Mouse (Mus musculus): ENCODE data around the gene Shank2. TPM values are rescaled to one million over a fixed set of nuclear protein-coding genes. Genes with fewer than 3 reads are reported as not detected.

Gene Shank2
- polyA plus RNA-seq, 1 experiment from 2014 or later = 7.4 TPM

- ChIA-PET POLR2A (interaction anchor here (0.7 kb wide), 1 partner anchor 22 kb away, joined by 3 read pairs; no protein-coding TSS in a partner anchor), CTCF (interaction anchor here (2.1 kb wide), 1 partner anchor 14 kb away, joined by 6 read pairs; no protein-coding TSS in a partner anchor)
- no peak for ATAC-seq
- DNase-seq (ENCODE audit: low read depth, low spot score) = no peak
- H3K27me3 ChIP-seq = no peaks in the 10 kb centered on the region
- no peak for TF ChIP-seq CTCF (IDR thresholded peaks at IDR 0.05)
- in situ Hi-C loops (cut with MboI; ENCODE audit: low pct_unique_long_range_greater_than_20kb) = no loop called here
These were observed 440.2 kb downstream of the Shank2 start for GRCm38 (mm10) chr7:144441976-144442375.

DNA sequence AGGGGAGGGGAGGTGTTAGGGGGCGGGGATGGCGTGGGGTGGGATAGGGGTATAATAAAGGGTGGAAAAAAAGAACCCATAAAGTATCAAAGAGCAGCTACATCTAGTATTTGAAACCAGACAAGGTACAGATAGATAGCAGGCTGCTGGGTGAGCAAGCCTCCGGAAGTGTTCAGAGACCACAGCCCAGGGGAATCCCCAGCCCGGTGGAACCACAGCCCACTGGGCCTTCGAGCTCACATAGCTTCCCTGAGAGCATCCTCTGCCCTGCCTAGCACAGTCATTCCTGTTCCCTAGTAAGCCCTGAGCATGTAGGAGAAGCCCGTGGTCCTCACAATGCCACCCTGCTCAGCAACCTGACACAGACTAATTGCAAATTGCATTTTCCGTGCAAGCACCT, 443.1 kb downstream of the Shank2 start:
- DNase-seq (ENCODE audit: low read depth, low spot score) (no peak), ATAC-seq (no peak)
- in situ Hi-C loops (cut with MboI; ENCODE audit: low pct_unique_long_range_greater_than_20kb) = no loop called here
- H3K27me3 ChIP-seq = no peaks in the 10 kb centered on the region
- CTCF ChIA-PET = no interaction called here
- TF ChIP-seq CTCF (IDR thresholded peaks at IDR 0.05) = no peak
- POLR2A ChIA-PET = no interaction called here

DNA sequence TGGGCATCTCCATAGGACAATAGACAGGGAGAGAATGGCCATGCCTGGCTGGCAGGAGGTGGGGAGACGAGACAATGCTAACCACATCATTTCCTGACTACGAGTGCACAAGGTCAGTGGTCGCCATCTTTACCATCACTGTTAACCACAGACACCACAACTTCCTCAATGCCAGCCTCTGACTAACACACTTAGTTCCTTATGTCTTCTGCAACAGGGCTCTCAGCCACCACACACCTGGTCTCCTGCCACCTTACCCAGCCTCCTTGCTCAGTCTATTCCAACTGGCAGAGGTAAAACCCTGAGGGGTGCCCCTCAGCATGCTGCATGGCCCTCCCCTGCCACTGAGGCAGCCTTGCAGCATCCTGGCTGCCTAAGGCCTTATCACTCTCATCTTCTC, 445.4 kb downstream of the Shank2 start:
- in situ Hi-C loops (cut with MboI; ENCODE audit: low pct_unique_long_range_greater_than_20kb) = no loop called here
- H3K27me3 ChIP-seq = no peaks in the 10 kb centered on the region
- no peak for TF ChIP-seq CTCF (IDR thresholded peaks at IDR 0.05)
- ChIA-PET POLR2A (no interaction called here), CTCF (no interaction called here)
- peak; percentile 51 for DNase-seq (ENCODE audit: low read depth, low spot score)
- no peak for ATAC-seq

DNA sequence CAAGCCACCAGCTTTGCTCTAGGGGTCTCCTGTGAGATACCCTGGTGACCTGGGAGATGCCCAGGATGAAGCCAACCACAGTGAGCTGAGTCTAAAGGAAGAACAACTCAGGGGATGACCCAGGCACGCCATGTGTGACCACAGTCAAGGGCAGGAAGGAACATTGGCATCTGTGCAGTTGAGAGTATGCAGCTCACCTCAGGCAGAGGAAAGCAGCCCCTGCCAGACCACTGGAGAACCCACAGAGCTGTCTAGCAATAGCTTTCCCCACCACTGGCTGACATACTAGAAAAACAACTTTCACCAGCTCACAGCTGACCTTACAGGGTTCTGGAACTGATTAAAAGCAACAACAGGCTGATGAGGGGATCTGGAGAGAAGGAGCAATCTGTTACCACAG, 446.5 kb downstream of the Shank2 start:
- CTCF ChIA-PET = no interaction called here
- DNase-seq (ENCODE audit: low read depth, low spot score) = no peak
- ATAC-seq = no peak
- TF ChIP-seq CTCF (IDR thresholded peaks at IDR 0.05) = no peak
- no peaks in the 10 kb centered on the region for H3K27me3 ChIP-seq
- in situ Hi-C loops (cut with MboI; ENCODE audit: low pct_unique_long_range_greater_than_20kb) = no loop called here
- POLR2A ChIA-PET = no interaction called here

DNA sequence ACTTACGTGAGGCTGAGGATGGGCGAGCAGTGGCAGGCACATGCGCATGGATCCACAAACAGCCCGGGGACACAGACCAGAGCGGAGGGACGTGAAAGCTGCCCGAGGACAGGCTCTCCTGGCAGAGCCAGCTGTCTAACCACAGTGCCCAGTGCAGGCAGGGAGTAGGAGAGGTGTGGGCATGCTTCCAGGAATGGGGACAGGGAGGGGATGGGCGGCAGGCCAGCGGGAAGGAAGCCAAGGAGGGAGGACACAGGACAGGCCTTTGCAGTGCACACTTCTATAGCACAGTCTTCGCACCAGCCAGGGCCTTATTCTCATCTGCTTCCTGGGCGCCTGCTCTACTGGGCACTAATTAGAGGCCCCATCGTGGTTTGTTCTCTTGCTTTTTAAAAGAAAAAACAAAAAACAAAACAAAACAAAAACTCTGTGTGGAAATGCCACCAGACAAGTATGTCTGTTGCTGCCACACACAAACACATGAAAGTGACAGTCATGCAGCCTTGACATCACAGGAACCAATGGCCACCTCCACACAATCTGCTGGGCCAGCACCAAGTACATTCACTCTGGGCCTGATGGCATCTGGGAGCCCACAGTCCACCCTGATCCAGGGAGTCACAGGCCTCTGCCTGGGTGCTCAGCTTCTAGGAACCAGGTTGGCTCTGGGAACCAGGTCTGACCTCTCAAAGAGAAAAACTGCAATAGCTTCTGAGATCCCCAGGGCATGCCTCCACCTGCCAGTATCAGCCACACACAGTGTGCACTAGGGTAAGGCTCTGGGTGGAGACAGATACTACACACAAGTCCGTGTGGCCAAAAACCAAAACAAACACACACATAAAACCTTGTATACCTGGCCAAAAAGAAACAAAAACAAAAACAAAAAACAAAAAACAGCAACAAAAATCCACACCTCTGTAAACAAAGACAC, 448.2 kb downstream of the Shank2 start:
- ChIA-PET POLR2A (interaction anchor here (1.1 kb wide), 1 partner anchor 10 kb away, joined by 4 read pairs; no protein-coding TSS in a partner anchor), CTCF (no interaction called here)
- in situ Hi-C loops (cut with MboI; ENCODE audit: low pct_unique_long_range_greater_than_20kb) = no loop called here
- DNase-seq (ENCODE audit: low read depth, low spot score) (no peak), ATAC-seq (no peak)
- no peaks in the 10 kb centered on the region for H3K27me3 ChIP-seq
- TF ChIP-seq CTCF (IDR thresholded peaks at IDR 0.05) = no peak

DNA sequence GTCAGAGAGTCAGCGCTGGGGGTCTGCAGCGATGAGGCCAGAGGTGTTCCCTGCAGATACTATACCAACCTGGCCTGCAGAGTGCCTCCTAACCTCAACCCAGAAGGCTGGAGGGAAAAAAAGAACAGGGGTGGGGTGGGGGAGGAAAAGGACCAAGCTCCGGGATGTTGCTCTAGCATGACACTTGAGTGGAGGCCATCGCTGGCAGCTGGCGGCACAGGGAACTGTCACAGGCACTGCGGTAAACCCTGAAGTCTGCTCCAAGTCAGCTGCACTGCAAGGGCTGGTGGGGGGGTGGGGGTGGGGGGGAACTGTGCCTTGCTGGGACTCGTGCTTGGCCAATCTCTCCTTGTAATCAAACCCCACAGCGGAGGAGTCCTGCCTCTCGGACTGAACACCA, 448.9 kb downstream of the Shank2 start:
- in situ Hi-C loops (cut with MboI; ENCODE audit: low pct_unique_long_range_greater_than_20kb) = no loop called here
- H3K27me3 ChIP-seq = no peaks in the 10 kb centered on the region
- POLR2A ChIA-PET = no interaction called here
- TF ChIP-seq CTCF (IDR thresholded peaks at IDR 0.05) = no peak
- ATAC-seq (no peak), DNase-seq (ENCODE audit: low read depth, low spot score) (no peak)
- CTCF ChIA-PET = no interaction called here

DNA sequence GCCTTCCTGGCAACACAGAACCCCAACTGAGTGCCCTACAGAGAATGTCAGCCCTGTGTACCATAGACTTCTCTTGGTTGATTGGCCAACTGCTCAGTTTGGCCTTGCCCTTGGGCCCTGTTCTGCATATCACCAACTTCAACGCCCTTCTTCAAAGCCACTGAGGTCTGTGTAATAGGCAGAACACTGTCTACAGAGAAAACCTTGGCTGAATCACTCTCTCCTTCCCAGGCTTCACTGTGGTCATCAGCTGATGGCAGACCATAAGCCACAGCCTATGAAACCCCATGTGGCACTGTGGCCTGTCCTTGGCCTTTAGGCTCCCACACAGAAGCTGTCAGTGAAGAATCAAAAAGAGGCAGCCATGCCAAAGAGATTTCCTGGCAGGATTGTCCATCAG, 457.2 kb downstream of the Shank2 start:
- ChIA-PET POLR2A (interaction anchor here (0.7 to 1.3 kb wide), 2 partner anchors 9 to 359 kb away, joined by 3 to 4 read pairs; no protein-coding TSS in a partner anchor), CTCF (no interaction called here)
- ATAC-seq = no peak
- no peaks in the 10 kb centered on the region for H3K27me3 ChIP-seq
- TF ChIP-seq CTCF (IDR thresholded peaks at IDR 0.05) = no peak
- no peak for DNase-seq (ENCODE audit: low read depth, low spot score)
- in situ Hi-C loops (cut with MboI; ENCODE audit: low pct_unique_long_range_greater_than_20kb) = no loop called here

DNA sequence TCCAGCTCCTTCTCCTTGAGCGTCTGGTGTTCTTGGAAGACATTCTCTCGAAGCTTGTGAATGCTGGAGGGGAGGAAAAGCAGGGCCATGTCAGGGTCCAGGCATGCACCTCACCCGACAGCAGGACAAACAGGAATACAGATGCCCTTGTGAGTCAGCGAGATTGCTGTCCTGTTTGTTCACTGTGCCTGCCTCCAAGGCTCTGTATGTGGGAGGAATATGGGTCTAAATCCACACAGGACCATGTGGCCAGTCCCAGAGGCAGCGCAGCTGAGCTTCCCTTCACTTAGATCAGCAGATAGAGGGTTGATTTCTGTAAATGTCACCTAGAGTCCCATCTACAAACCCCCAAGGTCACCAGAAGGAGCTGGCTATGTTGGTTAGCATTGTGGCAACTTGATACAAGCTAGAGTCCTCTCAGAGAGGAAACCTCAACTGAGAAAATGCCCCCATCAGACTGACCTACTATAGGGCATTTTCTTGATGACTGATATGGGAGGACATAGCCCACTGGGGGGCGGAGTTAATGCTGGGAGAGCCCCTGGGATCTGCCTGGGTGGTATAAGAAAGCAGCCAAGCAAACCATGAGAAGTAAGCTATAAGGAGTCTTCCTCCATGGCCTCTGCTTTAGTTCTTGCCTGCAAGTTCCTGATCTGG, 459.6 kb downstream of the Shank2 start:
- no peaks in the 10 kb centered on the region for H3K27me3 ChIP-seq
- CTCF ChIA-PET = interaction anchor here (1.5 kb wide), 1 partner anchor 8 kb away, joined by 3 read pairs; no protein-coding TSS in a partner anchor
- DNase-seq (ENCODE audit: low read depth, low spot score) (no peak), ATAC-seq (no peak)
- POLR2A ChIA-PET = interaction anchor here (0.9 kb wide), 1 partner anchor 9 kb away, joined by 3 read pairs; the partner anchor contains the start of gene Cttn
- in situ Hi-C loops (cut with MboI; ENCODE audit: low pct_unique_long_range_greater_than_20kb) = no loop called here
- no peak for TF ChIP-seq CTCF (IDR thresholded peaks at IDR 0.05)

- H3K27me3 ChIP-seq = no peaks in the 10 kb centered on the region
- no peak for TF ChIP-seq CTCF (IDR thresholded peaks at IDR 0.05)
- ChIA-PET POLR2A (no interaction called here), CTCF (interaction anchor here (1.5 kb wide), 1 partner anchor 9 kb away, joined by 3 read pairs; no protein-coding TSS in a partner anchor)
- in situ Hi-C loops (cut with MboI; ENCODE audit: low pct_unique_long_range_greater_than_20kb) = no loop called here
- no peak for ATAC-seq
- no peak for DNase-seq (ENCODE audit: low read depth, low spot score)
These were observed 460.8 kb downstream of the Shank2 start for GRCm38 (mm10) chr7:144462577-144462976.

- in situ Hi-C loops (cut with MboI; ENCODE audit: low pct_unique_long_range_greater_than_20kb) = no loop called here
- CTCF ChIA-PET = interaction anchor here (1.3 to 2.5 kb wide), 3 partner anchors 13 to 114 kb away, joined by 3 to 11 read pairs (median 3); partner anchors contain the start of gene Fadd
- POLR2A ChIA-PET = interaction anchor here (0.6 to 1.1 kb wide), 4 partner anchors 13 to 110 kb away, joined by 3 read pairs; no protein-coding TSS in a partner anchor
These were observed 467.0 kb downstream of the Shank2 start for GRCm38 (mm10) chr7:144468741-144469140.

More at GRCm38 (mm10) chr7:144468741-144469140, 467.0 kb downstream of the Shank2 start:
- ATAC-seq (no peak), DNase-seq (ENCODE audit: low read depth, low spot score) (no peak)
- H3K27me3 ChIP-seq = no peaks in the 10 kb centered on the region
- no peak for TF ChIP-seq CTCF (IDR thresholded peaks at IDR 0.05)

All from Patski (cell line).